Comparison of ENCODE assay signal across 6 mouse cellular contexts in the genomic region with DNA sequence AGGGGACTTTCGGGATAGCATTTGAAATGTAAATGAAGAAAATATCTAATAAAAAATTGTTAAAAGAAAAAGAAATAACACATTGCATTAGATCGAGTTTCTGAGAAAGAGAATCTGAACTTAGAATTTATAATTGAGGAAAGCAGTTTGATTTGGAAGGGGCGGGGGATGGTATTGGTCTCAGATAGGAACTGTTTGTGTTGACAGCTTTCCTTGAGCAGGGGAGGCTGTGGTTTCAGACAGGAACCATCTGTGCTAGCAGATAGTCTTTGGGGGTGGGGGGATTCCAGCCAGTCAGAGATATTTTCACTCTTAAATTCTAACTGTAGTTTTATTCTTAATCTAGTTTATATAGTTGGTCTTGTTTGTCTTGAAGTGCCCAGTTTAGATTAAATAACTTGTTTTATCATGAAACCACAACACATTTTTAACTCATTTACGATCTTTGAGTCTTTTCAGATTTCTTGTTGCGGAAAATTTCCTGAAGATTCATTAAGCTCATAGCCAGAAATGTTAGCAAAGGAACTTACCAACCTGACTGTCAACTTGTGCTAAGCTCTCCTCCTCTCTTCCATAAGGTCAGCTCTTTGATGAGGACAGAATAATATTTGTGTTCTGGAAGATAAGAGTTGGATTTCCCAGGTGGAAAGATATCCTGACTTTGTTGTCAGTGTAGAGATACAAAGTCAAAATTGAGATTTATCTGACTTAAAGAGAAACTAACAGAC.
DNase-seq lines count a peak whose midpoint lies in the region; ATAC-seq lines count a peak whose summit lies in the region.
"Not testable (repeated sequence)": the region's sequence is repeated elsewhere in the genome, so short reads cannot be mapped to it uniquely, and the experiment has no call there.

No protein-coding gene starts in this region.

- peak; percentile 47 for ATAC-seq in CD4-positive, CD25-positive, alpha-beta regulatory T cell, adult 4 months
- peak; percentile 100 for ATAC-seq in common myeloid progenitor, adult 5-6 weeks (replicated peaks; ENCODE audit: low read depth, poor library complexity, severe bottlenecking)
- peak; percentile 55; the same call in 1 of the 2 replicates for ATAC-seq in heart, embryonic 16.5 days (replicated peaks; ENCODE audit: extremely low read depth, insufficient read depth, low FRiP score)
- peak; percentile 96 for ATAC-seq in megakaryocyte progenitor cell, adult 5-6 weeks (replicated peaks; ENCODE audit: poor library complexity)

- not testable (repeated sequence) for H3K9ac ChIP-seq in heart, embryonic 16.5 days (ENCODE audit: low read length)

- DNase-seq in 416B (ENCODE audit: low read depth), result peak; percentile 61
- DNase-seq in induced T-regulatory cell, adult 2 months (ENCODE audit: low read depth), result peak; percentile 17

- not testable (repeated sequence) for H3K27ac ChIP-seq in heart, embryonic 16.5 days (ENCODE audit: low read length)

- not testable (repeated sequence) for H3K27me3 ChIP-seq in heart, embryonic 16.5 days (ENCODE audit: control insufficient read depth, insufficient read depth, low read length)

- H3K4me1 ChIP-seq in heart, embryonic 16.5 days (ENCODE audit: control insufficient read depth, insufficient read depth, low read length), result not testable (repeated sequence)

- not testable (repeated sequence) for H3K9me3 ChIP-seq in heart, embryonic 16.5 days (replicated peaks; ENCODE audit: control insufficient read depth, low read length)

- H3K36me3 ChIP-seq in heart, embryonic 16.5 days (ENCODE audit: control insufficient read depth, insufficient read depth), result not testable (repeated sequence)

- not testable (repeated sequence) for H3K4me2 ChIP-seq in heart, embryonic 16.5 days (ENCODE audit: low read depth, low read length)

- WGBS in heart, embryonic 16.5 days, result 24% methylated on average over 2 of the region's 5 CpGs

- not testable (repeated sequence) for H3K4me3 ChIP-seq in heart, embryonic 16.5 days (ENCODE audit: low read length)

Comparison
In these comparisons a context has a peak if more than half of its experiments do, and no peak if none do; other contexts are left out.
1. ATAC-seq: peak in every context shown above with its lines; median percentile 100 in common myeloid progenitor, adult 5-6 weeks; 96 in megakaryocyte progenitor cell, adult 5-6 weeks; 55 in heart, embryonic 16.5 days; 47 in CD4-positive, CD25-positive, alpha-beta regulatory T cell, adult 4 months.